Mouse (Mus musculus) embryo, embryonic 10.5 days (tissue): ENCODE data around the gene Cxcr4.

Experiments
- DNase-seq: peaks from one replicate; pipeline ENCODE4 v3.0.0-alpha.2; 2015; ENCODE audit warnings: low spot score

Gene Cxcr4

DNA sequence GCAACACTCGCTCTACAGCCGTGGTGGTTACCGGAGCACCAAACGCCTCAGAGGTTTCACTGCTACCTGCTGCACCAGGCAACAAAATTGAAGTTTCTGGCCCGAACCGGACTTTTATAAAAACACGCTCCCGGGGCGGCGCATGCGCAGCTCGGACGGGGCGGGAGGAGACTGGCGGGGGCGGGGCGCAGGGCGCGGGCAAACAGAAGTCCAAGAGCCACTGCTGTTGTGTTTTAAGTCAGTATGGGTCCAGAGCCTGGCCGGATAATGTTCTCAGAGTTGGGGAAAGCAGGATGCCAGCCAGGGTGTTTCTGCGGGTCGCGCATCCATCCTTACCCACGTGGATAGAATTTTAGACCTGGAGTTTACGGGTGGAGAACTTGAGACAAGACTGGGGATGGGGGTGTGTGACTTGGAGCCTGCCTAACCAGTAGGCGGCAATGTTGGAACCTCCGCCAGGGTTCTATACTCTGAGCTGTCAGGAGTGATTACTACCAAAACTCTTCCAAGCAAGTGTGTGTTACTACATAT is at the start of gene Cxcr4:
Cxcr4 (minus strand) TSS at position 83 of the 531 bp plus-strand sequence.
- peak; percentile 90 for DNase-seq

DNA sequence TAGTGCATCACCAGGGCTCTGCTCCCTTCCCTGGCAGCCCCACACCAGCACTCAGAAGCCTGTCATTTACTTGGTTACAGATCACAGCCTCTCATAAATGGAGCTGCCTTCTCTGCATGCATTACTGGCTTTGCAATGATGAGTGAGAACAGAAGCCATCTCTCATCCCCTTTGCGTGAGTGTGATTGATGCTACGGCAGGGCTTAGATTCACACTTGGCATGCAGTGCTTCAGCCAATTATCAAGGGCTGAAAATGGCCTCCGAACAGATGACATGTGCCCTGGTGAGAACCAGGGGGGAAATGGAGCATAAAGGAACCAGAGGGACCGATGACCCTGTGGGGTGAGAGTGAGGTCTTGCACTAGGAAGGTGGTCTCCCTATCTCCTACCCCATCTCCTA is 47.6 kb upstream of the Cxcr4 start:
- peak; percentile 40 for DNase-seq

DNA sequence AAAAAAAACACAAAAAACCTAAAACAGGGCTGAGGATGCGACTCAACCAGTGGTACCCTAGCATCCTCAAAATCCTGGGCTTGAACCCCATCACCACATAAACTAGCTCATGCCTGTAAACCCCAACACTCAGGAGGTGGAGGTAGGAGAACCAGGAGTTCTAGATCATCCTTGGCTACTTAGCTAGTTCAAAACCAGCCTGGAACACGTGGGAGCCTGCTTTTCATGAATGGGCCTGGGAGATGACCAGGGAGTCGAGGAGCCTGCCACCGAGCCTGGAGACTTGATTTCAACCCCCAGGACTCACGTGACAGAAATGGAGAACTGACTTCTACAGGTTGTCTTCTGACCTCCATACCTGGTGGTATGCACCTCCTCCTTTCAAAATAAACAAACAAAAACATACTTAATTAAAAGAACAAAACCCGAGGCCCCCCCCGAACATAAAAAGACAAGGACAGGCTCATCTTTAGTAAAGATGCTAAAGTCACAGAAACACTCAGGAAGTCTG is 45.2 kb upstream of the Cxcr4 start:
- DNase-seq: no peak

DNA sequence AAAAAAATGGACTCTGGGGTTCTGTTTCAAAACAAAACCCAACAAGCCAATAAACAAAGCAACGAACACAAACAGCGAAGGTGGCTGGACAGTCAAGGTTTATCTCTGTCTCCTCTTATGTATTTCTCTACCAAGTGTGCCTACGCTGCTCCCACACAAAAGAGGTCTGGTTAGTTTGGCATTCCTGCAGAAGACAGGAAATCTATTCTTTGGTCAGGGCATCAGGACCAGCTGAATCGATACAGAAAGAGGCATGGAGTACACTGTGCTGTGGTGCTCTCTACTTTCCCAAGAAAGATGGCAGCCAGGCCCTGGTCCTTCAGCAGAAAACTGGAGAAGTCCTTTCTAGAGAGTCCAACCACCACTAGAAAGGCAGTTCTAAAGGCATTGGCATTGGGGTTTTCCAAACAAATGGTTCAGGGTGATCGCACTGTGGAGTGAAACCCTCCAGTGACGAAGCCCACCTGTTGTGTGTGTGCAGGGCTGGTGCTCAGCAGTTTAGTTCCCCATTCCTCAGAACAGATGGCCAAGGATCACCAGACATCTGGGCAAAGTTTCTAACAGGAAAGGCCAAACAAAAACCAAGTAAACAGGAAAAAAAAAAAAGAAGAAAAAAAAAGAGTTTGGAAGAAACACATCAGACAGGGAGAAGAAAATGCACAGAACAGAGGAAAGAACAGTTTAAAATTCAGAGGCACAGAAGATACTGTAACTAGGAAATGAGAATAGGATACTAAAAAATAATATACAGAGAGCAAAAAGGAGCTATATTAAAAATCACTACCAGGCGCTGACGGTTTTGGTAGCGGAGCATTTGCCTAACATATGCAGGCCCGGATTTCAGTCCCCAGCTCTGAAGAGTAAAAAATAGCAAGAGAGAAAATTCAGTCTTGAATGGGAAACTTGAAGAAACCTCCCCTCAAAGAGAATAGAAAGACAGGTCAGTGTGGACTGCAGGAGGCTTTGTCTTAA is 44.5 kb upstream of the Cxcr4 start:
- DNase-seq: no peak

DNA sequence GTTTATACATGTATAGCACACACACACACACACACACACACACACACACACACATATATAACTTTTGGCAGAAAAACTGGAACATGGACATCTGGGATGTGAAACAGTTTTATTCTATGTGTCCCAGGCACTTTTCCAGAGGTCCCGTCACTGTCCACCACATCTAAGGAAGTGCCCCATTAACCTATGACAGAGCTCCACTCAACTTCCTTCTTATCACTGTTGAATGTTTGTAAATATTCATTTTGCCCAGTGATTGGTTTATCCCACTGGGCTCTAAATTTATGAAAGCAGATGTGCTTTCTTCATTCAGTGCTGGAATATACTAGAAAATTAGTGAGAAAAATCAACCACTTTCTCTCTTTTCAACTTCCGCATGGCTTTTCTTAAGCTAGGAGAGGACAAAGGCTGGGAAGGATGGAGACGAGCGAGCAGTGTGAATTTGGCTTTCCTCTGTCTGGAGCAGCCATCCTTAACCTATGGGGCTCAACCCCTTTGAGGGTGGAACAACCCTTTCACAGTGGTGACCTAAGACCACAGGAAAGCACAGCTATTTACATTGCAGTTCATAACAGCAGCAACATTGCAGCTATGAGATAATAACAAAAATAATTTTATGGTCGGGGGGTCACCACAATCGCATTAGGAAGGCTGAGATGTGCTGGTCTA is 41.8 kb upstream of the Cxcr4 start:
- no peak for DNase-seq

DNA sequence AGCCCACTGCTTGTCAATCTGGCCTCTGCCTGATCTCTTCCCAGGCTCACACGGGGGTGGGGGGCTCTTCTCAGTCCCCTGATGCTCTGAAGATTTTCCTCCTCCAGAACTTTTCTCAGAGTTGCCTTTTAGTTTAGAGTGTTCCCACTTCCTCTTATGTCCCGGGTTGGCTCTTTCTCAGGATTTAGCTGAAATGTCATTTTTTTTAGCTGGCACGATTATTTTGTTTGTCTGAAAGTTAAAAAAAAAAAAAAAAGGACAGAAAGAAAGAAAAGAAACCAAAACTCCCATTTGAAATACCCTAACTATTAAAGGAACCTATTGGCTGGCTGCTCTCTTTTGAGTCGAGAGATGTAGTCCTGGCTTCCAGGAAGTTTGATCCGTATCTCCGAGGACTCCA is 40.4 kb upstream of the Cxcr4 start:
- DNase-seq: no peak

DNA sequence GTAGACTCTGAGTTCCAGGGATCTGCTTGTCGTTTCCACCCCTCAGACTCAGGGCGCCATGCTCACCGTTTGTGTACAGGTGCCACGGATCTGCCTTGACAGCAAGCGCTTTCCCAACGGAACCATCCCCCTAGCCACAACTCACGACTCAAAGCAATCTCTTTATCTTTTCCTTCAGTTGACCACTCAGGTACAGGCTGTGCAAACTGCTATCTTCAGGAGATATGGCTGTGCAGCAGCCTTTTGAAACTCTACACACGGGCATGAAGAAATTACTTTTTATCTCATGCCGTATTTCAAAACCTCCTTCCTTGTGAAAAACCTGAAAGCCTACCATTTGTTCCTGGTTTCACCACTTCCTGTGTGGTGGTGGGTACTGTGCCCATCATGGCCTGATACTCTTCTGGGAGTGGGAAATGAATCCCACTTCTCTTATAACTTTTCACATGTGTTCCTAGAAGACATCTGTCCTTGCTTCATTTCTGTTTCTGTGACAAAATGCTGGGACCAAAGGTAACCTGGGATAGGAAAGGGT is 34.1 kb upstream of the Cxcr4 start:
- no peak for DNase-seq

DNA sequence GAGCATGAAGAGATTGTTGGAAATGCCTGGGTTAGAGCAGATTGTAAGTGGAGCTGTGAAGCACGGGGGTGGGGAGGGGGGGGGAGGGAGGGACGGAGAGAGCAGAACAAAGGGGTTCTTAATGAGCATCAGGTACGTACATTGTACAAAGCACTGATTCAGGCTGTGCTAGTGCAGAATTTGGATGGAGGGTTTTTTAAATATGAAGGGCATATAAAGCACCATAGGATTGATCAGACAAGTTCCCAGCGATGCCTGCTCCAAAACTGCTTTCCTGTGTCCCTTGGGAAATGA is 31.4 kb upstream of the Cxcr4 start:
- DNase-seq: no peak

DNA sequence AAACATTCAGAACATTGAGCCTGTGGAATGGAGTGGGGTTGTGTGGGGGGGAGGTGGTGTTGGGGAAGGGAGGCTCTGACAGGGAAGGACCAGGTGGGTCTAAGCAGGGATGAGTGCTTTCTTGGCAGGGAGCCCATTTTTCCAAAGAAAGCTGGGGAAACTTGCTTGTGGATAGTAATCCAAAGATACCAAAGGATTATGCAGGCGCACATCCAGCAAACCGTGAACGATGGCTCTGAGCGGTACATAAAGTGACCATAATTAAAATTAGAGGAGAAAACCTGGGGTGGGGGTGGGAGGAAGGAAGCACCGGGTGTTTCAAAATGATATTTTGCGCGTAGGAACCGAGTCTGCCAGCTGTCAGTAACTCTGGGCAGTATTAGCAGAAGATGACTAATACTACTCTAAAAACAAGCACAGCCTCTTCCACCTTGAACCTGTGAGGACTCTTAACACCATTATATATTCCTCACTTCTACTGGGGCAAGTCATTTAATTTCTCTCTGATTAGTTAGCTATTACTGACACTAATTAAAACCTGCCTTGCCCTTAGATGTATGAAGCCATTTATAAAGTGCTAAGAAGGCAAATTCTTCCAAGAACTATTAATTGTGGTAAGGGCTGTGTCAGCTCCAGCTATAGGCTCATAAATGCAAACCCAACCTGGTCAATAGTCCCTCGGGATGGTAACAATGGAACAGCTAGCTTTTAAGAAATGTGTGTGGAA is 30.9 kb upstream of the Cxcr4 start:
- DNase-seq: no peak

DNA sequence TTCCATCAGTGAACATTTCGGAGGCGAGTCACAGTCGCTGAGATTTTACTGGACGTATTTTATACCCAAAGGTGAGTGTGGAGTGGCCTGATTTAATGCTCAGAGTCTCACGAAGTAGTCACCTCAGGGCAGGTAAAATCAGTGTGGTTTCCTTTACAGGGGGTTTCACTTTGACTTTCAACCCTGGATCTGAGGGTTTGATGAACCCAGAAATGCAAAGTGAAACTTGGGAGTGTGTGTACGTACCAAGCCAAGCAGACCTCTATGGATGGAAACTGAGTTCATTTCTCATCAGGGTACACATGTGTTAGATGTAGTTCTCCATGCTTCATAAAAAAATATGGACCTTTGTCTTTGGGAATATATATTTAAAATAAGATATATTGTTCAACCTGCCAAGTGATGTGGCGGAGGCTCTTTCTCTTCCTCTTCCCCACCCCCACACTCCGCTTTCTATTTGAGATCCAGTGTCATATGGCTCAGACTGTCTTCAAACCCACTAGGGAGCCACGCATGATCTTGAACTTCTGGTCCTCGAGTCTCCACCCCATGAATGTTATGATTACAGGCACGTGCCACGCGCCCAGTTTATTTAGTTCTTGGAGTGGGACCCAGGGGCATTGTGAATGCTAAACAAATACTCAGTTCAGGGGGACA is 25.7 kb upstream of the Cxcr4 start:
- DNase-seq: no peak

DNA sequence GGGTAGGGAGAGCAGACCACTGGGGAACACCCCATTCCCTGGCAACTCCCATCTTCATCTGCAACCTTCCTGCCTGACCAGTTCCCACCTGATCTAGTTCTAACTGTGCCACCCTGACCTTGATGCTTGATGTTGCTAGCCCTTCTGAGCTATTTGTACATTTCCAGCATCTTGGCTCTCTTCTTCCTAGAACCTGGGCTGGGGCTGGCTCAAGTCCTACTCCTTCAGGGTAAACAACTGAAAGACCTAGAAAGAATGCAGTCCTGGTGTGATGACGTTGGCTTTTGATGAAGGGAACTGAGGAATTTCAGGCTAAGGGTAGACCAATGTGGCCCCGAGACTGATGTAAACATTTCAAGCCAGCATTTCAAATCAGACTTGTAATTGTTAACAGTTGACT is 24.5 kb upstream of the Cxcr4 start:
- no peak for DNase-seq

DNA sequence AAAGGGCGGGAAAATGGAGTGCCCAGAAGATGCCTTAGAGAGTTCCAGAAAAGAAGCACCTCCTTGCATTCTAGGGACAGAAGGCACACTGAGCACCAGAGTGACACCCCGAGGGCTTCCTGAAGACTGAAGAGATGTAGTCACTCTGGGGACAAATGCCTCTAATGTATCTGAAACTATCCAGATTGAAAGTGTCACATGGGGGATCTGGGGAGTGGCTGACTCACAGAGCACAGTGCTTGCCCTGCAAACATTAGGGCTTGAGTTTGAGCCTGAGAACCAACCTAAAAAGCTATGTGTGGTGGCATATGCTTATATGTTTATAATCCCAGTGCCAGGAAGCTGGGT is 23.3 kb upstream of the Cxcr4 start:
- DNase-seq: no peak

DNA sequence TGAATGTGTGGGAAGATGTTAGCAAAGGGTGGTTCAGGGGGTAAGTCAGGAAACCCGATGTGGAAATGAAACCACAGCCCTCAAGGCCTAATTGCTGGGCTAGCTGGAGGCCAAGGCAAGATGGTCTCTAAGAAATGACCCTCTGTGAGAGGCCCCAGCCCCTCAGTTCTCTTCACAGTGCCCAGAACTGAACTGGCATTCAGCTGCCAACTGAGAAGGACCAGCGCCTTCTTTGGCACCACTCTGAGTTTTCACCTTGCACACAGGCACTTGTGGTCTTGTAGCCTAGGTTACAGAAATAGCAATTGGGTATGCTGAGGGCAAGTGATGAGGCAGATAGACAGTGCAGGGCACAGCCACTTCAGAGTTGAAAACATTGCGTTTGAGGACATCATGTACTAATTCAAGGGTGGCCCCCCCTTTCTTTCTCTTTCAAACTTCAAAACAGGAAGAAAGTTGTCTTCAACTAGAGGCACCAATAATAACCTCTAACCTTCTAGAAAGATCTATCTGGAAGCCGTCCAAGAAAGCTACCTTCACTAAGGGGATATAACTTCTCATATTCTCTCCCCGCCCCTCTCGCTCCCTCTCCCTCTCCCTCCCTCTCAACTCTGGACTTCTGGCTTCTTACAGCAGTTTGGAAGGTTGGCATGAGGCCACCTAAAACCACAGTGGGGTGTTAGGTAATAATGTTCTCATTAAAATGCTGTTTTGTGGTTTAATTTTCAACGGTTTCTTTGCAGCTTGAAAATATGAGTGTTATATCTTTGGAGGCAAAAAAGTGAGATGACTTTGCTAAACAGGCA is 22.8 kb upstream of the Cxcr4 start:
- DNase-seq: no peak

DNA sequence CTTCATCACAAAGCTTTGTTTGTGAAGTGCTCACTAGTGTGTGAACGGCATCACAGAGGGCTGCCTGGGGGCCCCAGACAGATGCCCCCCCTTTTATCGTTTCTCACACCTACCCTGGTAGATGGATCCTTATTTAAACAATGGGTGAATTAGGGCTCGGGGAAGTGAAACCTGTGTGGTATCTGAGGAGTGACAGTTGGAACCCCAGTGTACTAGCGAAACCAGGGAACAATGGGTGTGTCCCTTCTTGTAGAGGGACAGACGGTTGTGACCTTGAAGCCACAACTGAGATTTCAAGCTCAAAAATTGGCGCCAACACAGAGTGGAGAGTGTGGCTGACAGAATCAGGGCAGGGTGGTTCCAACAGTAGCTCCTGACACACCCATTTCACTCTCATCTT is 16.0 kb upstream of the Cxcr4 start:
- no peak for DNase-seq

DNA sequence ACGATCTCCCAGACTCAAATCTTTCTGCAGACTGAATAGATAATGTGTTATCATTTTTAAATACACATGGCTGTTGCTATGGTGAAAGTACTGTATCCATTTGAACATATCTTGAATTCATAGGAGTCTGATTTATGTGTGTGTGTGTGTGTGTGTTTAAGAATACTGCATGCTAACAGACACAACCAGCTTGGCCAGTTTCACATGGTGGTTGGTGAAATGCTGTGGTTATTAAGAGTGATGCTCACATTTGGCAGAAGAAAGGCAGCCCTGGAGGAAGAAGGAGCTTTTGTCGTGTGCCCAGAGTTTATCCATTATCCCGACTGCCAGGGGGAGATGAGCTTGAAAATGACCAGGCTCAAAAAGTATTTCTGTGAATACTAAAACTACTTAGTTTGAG is 15.3 kb upstream of the Cxcr4 start:
- no peak for DNase-seq

DNA sequence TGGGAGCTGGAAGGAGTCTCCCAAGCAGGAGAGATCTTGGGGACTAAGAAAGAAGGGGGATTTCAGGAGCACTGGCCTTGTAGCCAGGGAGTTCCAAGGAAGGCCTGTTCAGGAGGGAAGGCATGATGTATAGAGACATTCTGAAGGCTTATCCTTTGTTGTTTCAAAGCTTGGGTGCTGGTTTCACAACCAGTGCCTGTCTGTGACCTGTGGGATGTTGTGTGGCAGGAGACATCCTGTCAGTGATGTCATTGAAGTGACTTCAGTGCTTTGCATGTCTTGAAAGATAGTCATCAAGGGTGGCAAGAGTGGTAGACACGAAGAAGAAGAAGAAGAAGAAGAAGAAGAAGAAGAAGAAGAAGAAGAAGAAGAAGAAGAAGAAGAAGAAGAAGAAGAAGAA is 13.7 kb upstream of the Cxcr4 start:
- no peak for DNase-seq

DNA sequence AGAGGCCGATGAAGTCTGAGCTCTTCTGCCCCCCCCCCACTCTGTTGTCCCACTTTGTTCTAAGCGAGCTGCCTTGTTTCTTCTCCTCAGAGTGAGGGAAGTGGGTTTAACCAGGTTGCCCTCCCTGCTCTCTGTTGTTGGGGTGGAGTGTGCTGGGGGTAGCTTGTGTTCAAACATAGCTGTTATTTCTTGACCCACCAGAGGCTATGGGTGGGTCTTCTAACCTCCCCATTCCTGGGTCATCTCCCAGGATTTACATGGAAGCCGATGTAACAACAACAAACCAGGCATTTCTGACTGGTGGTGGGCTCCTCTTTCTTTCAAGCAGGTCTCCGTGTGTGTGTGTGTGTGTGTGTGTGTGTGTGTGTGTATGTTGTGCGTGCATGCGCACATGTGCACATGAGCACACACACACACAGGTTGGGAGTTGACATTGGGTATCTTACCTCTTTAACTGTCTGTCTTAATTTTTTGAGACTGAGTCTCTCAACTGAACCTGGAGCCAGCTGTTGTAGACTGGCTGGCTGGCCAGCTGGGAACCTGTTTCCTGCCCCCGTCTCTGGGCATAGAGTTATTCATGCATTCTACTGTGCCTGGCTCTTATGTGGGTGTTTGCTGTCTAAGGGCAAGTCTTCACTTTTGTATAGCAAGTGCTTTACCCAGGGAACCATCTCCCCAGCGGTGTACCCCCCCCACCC is 10.7 kb upstream of the Cxcr4 start:
- no peak for DNase-seq

DNA sequence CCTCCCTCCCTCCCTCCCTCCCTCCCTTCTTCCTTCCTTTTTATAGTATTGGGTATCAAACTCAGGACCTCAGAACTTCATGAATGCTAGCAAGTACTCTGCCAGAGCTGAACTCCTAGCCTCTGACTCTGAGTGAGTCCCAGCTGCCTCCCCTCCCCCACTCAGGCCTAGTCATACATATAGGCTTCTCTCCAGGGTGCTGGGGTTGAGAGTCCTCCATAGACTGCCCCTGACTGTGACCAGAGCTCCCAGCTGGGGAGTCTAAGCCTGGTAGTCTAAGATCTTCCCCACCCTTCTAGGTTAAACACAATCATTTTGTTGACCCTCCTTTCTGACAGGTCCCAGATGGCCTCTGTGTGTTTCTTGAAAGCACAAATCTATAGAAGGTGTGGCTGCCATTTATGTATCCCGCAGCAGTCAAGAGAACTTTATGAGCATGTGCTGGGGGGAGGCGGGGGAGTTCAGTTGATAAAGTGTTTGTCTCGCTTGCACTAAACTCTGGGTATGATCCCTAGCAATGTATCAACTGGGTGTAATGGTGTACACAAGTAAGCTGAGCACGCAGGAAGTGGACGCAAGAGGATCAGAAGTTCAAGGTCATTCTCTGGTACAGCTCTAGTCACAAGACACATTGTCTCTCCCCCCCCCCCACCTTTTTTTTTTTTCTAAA is 10.1 kb upstream of the Cxcr4 start:
- DNase-seq: no peak

DNA sequence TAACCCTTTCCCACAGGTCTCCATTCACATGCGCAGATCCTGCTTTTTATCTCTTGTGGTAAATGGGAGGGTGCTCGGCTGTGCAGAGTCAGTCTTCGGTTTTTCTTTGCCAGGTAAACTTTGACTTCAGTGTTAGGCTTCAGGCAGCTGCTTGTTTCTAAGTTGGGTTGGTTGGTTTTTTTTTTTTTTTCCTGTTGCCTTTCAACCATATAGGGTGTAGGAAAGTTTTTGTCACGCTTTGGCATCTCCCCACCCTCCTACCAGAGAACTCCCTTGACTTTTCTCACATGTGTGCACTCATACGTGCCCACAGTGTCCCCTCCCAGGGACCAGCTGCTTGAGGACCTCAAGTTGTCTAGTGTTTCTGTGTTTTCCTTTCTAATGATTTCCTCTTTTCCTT is 9.2 kb upstream of the Cxcr4 start:
- DNase-seq: no peak

DNA sequence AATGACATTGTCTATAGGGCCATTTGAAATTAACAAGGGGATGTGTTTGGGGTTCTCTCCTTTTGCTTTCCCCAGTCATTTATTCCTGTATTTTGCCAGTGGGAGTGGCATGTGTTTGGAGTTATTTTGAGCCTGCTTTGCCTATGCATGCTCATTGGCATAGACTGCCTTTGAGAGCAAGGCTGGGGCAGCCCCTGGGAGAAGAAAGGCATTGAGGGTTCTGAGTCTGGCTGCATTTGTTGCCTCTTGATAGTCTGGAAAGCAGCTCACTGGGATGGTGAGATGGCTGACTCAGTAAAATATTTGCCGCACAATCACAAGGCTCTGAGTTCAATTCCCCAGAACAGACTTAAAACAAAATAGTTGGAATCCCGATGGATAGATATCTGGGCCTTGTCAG is 8.5 kb upstream of the Cxcr4 start:
- DNase-seq: no peak
